Mouse (Mus musculus): ENCODE data around the gene Gm5129. TPM values are rescaled to one million over a fixed set of nuclear protein-coding genes. Genes with fewer than 3 reads are reported as not detected.

The Gm5129 gene
- polyA plus RNA-seq (2015; fragmentation: Nextera tagmentation; extraction: Ambion mirVana), result not detected in 2 replicates

DNA sequence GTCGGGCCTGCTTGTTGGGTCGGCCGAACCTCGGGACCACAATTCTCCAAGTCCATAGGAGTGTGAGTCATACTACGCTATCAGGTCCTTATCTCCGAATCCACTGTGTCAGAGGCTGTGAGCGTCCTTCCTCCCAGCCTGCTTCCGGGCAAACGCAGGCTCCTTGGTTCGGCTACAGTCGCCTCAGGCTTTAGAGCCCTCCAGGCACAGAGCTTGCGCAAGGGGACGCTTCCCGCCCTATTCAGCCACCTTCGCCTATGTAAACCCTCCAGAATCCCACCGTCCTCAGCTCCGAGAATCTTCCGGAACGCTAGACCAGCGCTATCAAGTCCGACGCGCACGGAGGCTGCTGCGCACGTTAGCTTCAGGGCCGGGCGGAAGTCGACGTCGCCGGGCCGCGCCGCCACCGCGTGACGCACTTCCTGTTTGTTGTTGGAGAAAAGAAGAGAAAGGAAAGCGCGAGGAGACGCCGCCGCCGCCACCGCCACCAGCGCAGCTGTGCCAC, at the start of gene Gm5129, which contains the start of gene Dnajb6:
Gm5129 (minus strand) TSS at position 380 of the 505 bp plus-strand sequence.
Dnajb6 (plus strand) TSS at position 132 of the 505 bp plus-strand sequence.

Other genes starting within 250 kb of the Gm5129 start
- 15.4 and 21.8 TPM in 2 replicates for gene Ube3c, start 166.7 kb downstream of the Gm5129 start, polyA plus RNA-seq (2015; fragmentation: Nextera tagmentation; extraction: Ambion mirVana)
- gene Dnajb6, start 248 bp downstream of the Gm5129 start, polyA plus RNA-seq (2015; fragmentation: Nextera tagmentation; extraction: Ambion mirVana), result 206 and 221 TPM in 2 replicates